Mouse (Mus musculus) heart, adult 18-20 months (tissue): ENCODE results near the gene Tmem184b. TPM values are rescaled to one million over a fixed set of nuclear protein-coding genes. Genes with fewer than 3 reads are reported as not detected.
A peak's percentile ranks its signal among the peaks of the same experiment; 100 is the strongest.

Experiments used
- DNase-seq, 2 experiments: peaks; one replicate each; pipeline ENCODE4 v3.0.0; 2021 to 2022; ENCODE audit warnings: mixed read lengths in 1 of 2
- total RNA-seq, 2 experiments: library from RNA; stranded (reverse); gene quantifications; 2 replicates each; pipeline ENCODE4 v1.2.3; 2021

Gene Tmem184b
- total RNA-seq, 2 experiments from 2014 or later: 34.8 to 36.7 TPM

DNA sequence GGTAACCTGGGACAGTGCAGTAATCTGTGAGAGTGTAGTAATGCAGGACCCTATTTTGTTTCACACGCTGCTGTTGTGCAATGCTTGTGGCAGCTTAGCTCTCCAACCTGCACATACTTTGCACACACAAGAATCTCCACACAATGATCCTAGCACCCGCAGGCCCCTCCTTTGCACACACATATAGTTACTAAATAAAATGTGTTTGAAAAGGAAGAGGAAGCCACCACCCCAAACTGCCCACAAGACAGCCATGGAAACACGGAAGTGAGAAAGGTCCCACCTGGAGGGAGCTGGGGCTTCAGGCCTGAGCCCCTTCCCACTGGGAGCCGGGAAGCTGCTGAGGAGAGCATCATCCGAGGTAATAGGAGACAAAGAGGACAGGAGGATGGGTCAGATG is 64.4 kb downstream of the Tmem184b start:
- no peak for DNase-seq

DNA sequence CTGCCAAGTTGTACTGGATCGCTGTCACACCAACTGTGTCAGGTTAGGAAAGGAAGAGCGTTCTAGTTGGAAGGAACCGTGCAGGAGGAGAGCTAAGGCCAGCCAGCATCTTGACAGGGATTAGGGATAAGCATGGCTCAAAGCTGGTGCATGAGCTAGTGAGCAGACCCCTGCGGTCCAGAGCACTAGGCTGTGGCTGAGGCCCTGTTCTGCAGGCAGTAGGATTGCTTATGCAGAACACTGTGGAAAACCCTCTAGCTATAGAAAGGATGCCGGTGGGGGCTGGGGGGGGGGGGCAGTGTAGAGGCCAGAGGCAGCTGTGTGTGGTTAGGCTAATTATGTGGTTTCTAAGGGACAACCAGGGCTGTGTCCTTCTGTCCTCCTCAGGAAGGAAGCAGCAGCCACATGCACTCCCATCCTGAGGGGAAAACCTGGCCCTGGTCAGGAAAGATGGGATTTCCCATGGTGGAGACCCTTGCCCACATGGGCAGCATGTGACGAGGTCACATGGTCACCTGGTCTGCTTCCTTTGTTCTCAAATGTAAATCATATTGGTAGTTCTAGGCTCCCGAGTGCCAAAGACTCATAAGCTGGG is 68.2 kb downstream of the Tmem184b start:
- no peak for DNase-seq

DNA sequence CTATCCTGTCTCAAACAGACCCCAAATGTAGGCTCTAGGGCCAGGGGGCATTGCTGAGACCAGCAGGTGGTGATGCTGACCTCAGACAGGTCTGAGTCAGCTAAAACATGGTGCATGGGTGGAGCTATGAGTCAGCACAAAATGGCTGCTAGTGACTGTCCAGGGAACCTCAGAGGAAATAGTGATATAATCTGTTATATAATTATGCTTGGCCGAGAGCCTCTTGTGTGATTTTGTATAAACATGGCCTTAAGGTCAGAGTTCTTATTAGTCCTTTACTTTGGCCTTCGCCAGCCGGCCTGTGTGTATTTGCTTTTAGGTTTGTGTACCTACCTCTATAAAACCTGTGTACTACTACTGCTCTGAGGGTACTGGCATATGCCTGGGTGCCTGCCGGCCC is 70.0 kb downstream of the Tmem184b start:
- peak in 1 of 2 experiments; percentile 28 for DNase-seq

DNA sequence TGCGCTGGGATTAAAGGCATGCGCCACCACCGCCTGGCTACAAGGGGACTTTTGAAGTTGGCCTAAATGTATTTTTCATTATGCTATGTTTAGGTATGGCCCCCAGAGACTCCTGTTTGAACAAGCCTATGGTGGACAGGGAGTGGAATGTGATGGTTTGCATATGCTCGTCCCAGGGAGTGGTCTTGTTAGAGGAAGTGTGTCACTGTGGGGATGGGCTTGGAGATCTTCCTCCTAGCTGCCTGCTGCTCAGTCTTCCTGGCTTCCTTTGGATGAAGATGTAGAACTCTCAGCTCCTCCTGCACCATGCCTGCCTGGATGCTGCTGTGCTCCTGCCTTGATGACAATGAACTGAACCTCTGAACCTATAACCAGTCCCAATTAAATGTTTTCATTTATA is 72.8 kb downstream of the Tmem184b start:
- DNase-seq: no peak

DNA sequence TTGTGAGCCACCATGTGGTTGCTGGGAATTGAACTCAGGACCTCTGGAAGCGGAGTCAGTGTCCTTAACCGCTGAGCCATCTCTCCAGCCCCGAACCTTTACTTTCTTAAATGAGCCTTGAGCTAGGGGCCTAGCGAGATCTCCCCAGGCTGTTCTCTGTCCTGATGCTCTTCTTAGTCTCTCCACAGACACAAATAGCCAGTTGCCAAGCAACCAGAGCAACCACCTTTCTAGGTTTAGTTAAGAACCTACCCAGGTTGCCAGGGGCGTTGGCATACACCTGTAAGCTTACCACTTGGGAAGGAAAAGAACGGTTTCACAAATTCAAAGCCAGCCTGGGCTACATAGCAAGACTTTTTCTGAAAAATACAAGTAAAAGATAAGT is 73.4 kb downstream of the Tmem184b start:
- no peak for DNase-seq

DNA sequence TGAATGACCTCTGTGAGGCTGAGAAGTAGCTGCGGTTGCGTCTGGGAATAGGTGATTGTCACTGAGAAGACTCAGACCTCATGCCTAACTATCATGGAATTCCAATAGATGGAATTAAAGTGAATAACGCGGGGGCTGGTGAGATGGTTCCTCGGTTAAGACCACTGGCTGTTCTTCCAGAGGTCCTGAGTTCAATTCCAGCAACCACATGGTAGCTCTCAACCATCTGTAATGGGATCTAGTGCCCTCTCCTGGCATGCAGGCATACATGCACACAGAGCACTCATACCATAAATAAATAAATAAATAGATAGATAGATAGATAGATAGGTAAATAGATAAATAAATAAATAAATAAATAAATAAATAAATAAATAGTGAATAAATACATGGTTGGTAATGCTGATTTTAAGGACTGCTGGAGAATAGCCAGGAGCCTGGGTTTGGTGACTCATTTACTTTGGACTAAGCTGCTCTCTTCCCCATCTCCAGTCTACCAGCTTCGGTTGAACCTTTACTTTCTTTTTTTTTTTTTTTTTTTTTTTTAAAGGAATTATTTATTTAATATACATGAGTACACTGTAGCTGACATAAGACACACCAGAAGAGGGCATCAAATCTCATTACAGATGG is 73.9 kb downstream of the Tmem184b start:
- peak in 1 of 2 experiments; percentile 17 for DNase-seq

DNA sequence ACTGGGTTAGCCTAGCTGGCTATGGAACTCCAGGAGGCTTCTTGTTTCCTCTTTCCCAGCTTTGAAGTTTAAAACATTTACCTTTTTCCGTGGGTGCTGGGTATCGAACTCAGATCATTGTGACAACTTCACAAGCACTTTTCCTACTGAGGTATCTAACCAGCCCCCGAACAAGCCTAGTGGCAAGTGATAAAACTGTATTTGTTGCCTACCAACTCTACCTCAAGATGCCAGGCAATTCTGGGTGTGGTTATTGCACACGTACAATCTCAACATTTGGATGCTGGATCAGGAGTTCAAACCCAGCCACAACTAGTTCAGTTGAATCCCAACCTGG is 74.5 kb downstream of the Tmem184b start:
- DNase-seq: peak in 1 of 2 experiments; percentile 11

DNA sequence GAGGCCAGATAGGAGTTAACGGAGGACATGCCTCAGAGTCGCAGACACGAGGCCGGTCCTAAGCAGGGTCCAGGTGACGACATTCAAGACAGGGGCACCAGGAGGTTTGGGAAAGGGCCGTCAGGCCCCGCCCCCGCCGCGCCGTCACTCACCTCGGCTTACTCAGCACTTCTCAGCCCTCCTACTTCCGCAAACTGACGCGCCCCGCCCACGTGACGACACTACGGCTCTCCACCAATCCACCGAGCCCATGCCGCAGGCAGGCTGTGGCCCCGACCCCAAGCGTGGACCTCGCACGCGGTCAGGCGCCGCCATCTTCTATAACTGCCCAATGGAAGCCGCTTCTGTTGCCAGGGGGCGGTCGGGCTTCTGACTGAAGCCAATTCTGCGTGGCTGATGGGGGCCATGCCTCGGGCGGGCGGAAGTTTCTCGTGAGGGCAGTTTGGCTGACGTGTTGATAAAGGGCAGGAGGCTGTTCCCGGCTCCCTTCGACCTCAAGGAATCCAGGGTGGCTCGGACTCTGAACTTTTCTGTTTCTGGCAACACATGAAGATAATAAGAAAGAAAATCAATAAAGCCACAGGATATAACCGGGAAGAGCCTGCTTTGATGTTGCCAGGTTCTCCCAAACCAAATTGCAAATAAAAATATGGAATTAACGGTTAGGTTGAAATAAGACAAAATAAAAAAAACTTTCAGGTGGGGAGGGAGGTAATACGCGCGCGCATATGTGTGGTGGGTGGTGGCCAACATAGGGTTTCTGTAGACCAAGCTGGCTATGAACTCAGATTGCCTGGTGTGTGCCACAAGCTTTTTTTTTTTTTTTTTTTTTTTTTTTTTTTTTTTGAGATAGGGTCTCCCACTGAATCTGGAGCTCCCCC is 75.1 kb downstream of the Tmem184b start, which contains the start of gene Pla2g6:
Gene Pla2g6, minus strand, starts transcription at position 333 of the 881 bp plus-strand sequence.
- peak; percentile 99 for DNase-seq

DNA sequence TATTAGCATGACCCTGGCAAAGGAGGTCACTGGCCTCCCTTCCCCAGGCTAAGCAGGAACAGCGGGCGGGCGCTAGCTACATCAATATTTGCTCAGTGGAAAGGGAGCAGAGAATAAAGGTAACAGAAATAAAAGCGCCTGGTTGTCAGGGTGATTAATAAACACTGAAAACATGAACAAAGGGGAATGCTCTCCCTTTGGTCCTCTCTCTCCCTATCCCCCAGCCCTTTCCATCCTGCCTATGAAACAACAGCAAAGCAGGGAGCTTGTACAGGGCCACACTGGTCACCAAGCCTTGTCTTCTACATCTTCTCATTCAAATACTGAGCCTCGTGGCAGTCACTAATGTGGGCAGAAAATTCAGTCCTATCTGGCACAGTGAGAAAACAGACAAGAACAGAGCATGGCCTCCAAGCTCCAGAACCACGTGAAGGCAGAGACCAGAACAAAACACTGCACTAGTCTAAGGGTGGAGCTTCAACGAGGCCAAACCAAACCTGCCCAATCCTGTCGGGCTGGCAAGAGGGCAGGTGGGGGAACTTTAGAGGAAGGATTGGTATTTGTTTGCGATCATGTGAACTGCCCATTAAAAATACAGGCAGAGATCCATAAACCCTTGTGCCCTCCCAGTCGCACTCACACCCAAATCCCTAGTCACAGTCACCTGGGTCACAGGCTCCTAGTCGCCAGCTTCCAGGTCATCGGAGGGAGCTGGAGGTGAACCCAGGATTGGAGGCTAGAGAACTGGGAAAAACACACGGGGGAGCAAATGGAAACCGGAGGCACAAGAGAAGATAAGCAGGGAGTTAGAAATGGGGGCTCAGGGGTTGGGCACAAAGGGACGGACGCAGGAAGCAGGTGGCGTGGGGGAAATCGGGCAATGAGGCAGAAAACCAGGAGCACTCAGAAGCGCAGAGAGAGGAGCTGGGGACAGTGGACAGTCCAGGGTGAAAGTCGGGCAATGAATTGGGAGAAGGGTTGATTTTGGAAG is 76.1 kb downstream of the Tmem184b start:
- DNase-seq: peak in 1 of 2 experiments; percentile 56

DNA sequence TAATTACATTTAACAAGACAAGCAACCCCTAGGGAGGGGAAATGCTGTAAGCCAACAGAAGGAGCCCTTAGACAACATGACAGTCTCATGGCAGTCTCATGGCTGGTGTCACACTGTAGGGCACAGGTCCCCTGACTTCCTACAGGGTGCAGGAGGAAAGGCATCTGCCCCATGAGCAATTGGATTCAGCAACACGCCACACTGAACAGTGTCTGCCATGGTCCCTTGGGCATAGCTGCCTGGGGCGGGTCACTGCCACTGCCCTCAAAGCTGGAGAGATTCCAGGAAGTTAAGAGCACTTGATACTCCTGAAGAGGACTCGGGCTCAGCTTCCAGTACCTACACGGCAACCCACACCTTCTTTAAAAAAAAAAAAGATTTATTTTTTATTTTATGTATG is 77.1 kb downstream of the Tmem184b start:
- DNase-seq: no peak

DNA sequence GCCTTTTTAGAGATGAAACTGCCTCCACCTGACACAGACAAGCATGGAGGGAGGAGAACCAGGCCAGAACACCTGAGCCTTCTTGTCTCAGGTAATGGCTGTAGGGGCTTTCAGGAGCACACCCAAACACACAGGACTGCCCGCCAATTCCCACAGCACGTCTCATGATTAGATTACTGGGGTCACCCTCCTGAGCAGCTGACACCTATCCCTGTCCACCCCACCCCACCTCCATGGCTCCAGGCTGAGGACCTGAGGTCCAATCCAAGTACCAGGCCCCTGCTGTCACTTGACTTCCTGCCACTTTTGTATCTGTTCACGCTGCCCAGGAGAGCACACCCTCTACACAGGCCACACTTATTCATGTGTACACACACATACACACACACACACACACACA is 77.6 kb downstream of the Tmem184b start:
- no peak for DNase-seq

DNA sequence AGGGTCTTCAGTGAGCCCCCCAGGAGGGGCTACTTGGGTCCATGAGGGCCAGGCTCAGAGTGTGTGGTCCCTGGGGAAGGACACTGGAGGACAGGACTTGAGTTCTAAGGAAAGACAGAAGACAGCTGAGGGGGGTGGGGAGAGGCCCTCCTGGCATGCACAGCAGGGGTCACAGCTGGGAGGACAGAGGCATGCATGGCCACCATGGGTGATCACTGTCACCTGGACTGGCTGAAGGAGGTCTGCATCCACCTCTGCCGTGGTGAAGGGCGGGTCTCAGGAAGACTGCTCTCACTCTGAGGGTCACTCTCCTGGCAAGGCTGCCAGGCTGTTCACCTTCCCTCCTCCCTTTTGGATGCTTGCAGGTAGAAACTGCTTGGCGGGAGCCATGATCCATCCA is 79.0 kb downstream of the Tmem184b start:
- no peak for DNase-seq

DNA sequence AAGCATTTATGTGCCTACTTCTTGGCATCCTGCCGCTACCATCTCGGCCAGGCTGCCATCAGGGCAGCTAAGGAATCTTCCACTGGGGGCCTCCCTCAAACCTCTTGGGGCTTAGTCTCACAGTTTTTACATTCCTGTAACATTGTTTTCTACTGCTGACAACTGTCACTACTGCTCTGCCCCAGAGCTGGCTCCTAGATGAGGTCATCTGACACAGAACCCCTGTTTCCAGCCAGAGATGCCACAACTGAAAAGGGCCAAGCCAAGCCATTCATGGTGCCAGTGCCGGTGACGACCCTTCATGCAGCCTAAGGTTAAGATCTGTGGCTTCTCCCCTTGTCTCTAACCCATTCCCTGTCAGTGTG is 79.6 kb downstream of the Tmem184b start:
- no peak for DNase-seq

DNA sequence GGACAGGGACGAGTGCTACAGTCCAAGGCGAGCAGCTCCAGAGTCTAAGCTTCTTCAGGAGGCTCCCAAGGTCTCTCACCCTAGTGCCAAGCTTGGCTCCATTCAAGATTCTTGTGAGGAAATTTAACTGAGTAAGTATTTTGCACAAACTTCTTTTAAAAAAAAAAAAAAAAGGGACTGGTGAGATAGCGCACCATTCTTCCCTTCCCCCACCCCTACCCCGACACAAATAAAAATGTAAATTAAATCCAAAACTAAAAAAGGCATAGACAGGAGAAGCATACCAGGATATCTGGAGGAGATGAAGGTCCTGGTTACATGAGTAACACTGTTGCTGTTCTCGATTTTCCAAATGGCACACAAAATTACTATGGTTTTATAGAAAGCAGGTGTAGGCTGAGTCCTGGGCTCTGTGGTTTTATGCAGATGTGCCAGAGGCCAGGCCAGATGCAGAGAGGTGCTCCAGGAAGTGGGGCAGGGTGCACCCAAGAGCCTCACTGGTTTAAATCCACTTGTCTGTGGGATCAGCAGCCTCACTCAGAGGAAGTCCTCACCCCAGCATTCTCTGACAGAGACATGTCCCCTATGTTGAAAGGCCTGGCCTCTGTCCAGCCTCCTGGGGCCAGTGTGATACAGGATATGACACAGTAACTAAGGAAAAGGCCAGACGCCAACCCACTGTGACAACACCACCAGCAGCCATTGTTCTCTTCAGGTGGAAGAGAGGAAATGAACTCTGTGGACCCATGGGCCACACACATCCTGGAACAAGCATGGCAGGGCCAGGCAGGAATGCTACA is 80.2 kb downstream of the Tmem184b start:
- DNase-seq: peak; percentile 87 to 93

DNA sequence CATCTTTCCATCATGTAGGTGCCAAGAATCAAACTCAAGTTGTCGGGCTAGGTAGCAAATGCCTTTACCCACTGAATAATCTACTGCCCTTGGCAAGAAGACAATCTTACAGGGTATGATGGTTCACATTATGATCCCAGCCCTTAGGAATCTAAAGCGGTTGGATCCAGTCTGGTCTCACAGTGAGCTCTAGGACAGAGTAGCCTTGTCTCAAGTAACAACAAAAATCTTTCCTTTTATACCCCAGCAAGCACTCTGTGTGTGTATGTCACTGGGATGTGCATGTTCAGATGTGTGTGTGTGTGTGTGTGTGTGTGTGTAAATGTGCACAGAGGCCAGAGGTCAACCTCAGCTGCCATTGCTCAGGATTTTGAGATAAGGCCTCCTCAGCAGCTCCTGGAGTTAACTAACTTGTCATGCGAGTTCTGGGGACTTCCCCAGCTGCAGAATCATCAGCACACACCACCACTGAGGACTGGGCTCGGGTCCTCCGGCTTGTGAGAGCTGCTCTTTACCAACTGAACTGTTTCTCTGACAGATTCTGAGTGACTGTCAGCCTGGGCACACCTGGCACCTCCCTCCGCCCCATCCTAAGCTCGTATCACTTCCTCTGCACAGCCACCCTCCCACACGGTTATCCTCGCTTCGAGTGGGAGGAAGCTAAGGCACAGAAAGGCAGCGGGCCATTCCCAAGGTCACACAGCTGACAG is 80.9 kb downstream of the Tmem184b start:
- DNase-seq: no peak

DNA sequence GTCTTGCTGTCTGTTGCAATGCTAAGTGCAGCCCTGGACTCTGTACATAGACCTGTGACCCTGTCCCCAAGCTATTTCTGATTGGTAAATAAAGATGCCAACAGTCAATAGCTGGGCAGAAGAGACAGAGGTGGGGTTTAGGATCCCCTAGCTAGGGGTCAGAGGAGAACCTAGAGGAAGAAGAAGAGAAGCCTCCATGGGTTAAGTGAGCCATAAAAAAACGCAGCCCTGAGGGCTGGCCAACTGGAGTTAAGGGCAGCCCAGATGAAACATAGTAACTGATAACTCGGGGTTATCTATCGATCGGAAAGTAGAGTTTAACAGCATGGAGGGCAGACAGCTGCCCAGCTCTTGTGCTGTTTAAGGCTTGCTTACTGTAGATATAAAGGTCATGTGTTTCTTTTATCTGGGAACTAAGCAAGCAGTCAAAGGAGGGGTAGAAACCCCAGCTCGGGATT is 81.6 kb downstream of the Tmem184b start:
- DNase-seq: no peak

DNA sequence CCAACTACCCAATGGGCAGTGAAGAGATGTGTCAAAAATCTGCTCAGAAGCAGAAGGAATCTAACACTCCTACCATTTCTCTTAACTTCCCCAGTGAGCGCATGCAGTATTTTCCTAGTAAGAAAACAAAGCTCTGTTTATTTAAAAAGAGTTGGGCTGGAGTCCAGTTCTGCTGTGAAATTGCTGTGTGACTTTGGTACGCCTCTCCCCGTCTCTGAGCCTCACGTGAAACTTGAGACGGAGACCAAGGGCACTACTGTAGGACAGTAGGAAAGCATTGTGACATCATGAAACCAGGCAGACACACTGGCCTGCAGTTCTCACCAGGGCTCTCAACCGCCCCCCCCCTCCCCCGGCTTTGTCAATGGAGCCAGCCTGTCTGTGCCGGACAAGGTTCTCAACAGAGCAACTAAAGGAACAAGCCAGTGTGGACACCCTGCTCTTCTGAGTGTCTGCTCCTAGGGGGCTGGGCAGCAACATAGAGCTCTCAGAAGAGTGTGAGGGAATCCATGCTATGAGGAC is 89.5 kb downstream of the Tmem184b start:
- no peak for DNase-seq
